Mouse (Mus musculus) liver, postnatal 0 days (tissue): Measurements from ENCODE around the gene St8sia1.

ENCODE experiments used
- CTCF ChIP-seq: sonication (generic); IDR thresholded peaks from 2 replicates; pipeline ENCODE4 v1.5.1; 2016; ENCODE audit warnings: antibody characterized with exemption, low read depth
- EP300 ChIP-seq: IDR thresholded peaks from 2 replicates; pipeline ENCODE4 v1.6.1; 2016; ENCODE audit warnings: antibody characterized with exemption, low read depth, mild to moderate bottlenecking

- no peak for TF ChIP-seq CTCF
- no peak for TF ChIP-seq EP300
Observed at GRCm38 (mm10) chr6:142992971-142993370, 28.7 kb upstream of the St8sia1 start.
